Mouse (Mus musculus): ENCODE results near the gene Wbp1.

Wbp1 gene

DNA sequence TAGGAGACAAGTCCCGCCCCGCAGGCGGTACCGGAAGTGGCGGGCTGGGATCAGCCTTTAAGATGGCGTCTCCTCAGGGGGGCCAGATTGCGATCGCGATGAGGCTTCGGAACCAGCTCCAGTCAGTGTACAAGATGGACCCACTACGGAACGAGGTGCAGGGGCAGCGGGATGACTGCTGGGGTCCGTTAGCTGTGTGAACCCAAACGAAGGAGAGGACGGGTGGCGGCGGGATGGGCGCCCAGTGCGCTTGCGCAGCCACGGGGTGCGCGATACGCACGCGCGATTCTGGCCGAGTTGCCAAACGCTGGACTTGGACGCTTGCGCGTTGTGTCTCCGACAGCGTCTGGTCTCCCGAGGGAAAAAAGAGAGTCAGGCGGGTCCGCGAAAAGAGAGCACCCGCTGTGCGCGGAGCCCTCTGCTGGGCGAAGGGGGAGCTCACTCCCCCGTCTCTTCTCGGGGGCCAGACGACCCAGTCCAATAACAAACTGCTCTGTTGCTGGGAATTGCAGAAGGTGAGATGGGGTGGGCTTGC lies 43.0 kb downstream of the Wbp1 start:
- peak; percentile 99 for DNase-seq

DNA sequence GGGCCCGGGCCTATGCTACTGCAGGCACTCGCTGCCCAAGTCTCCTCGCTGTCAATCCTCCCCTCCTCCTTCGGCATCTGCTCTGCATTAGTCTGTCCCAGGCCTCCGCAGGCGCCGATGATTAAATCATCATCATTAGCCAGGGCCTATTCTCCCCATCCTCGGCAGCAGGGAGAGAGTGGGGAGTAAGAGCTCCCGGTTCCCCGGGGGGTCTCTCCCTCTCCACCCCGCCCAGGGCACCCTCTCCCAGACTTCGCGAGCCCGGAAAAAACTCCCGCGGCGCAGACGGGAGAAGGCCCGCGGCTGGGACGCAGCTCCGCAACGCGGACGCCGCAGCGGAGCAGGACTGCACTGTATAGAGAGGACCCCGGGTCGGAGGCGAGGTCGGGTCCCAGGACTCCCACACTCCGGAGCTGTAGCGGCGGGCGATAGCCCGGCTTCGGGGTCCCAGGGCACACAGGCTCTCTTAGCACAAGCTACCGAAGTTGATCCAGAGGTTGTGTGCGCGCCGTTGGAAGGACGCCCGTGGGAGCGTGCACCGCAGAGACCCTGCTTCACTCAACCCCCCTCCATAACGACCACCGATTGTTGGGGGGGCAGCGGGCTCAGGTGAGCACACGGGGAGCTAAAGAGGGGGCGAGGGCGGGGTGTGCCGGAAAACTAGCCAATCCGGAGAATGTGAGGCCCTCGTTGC lies 43.6 kb downstream of the Wbp1 start, which contains the start of gene Pcgf1:
TSS of gene Pcgf1 (plus strand) at position 240 of the 694 bp plus-strand sequence.
- no peak for DNase-seq

DNA sequence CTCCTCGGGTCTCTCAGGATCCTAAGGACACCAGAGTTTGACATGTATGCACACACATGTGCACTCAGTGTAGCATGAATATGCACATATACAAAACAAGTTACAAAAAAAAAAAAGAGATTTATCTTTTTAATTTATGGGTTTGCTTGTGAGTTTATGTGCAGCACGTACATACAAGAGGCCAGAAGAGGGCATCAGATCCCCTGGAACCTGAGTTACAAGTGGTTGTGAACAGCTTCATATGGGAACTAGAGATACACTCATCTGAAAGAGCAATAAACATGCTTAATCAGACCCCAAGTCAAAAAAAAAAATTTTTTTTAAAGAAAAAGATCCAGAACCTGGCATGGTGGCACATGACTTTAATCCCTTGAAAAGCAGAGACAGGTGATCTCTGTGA lies 46.4 kb downstream of the Wbp1 start:
- DNase-seq: no peak

DNA sequence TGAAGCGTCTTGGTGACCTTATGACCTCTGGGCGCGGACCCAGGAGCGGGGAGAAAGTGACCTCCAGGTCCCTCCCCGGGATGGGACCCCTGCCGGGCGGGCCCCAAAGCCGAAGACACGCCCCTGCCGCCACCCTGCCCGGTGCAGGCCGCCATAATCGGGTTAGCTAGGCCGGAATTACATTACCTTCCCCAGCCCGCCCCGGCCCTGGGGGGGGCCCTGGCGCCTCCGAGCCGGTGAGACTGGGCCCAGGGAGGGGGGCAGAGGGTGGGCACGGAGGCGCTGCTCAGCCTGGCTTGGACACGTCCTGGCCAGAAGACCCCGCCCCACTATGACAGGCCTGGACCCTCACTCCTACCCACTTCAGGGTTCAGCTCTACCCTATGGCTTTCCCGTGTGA lies 50.1 kb downstream of the Wbp1 start:
- no peak for DNase-seq

DNA sequence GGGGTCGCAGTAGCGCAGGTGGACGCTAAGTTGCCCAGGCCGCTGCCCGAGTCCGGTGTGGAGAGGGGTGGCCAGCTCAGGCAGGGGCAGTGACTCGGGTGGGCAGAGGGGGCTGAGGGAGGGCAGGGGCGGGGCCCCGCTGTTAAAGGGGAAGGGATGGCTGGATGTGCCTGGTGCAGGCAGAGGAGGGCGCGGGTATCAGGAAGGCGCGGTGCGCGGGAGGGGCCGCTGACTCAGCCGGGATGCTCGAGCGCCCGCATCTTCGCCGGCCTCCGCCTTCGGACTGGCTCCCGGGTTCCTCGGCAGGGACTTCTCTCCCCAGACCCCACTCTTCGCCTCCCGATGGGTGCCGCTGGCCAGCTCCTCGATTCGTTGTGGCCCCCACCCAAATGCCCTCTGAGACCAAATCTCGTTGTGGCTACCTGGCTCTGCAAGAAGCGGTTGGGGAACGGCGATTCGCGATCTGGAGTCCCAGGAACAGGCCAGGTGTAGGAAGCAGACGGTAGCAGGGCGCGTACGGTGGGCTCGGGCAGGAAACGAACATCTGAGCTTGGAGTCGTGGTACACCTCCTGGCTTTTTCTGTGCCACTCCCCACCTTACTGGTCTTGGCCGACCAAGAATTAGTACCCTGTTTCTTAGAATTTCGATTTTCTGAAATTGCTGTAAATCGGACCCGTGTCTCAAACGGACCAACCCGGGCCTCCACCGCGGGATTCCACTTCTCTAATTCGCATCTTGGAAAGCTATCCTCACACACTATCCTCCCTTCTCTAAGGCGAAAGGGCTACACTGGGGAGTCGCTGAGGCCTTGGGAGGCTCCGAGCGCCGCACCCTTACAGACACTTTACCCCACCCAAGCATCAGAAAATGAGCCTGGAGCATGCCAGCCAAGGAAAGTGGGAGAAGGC lies 50.8 kb downstream of the Wbp1 start:
- DNase-seq: no peak

DNA sequence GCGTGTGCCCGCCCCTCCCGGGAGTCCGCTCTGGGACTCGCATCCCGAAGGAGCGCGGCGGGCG lies 51.3 kb downstream of the Wbp1 start, which contains the start of gene Tlx2:
TSS of gene Tlx2 (minus strand) at position 47 of the 64 bp plus-strand sequence.
- DNase-seq: no peak

DNA sequence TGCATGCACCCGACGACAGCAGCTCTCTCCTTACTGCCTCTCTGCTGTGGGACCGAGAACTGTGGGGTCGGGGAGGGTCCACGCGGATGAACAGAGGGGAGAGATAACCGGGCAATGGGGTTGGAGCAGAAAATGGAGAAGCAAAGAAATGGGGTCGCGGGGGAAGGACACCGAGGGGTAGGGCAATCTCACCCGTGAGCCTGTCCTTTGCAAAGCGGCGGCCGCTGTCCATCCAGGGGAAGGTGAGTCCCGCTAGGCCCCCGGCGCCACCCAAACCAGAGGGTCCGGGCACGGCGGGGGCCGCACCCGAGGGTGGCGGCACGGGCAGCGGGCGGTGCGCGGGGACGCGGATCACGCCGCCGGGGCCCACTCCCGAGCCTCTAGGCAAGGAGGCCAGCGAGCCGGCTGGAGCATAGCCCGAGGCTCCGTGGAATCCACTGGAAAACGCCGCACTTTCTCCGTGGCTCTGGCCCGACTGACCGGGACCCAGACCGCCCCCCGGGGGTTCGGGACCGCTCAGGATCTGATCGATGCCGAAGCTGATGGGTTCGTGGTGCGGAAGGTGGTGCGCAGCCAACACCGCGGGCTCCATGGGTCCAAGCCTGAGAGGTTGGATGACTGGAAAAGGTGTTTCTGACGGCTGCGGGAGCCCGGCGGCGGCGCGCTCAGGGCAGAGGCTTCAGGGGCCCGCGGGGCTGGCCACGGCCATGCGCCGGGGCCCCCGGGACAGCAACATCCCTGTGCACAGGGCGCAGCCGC lies 51.7 kb downstream of the Wbp1 start:
- DNase-seq: no peak
